Mouse (Mus musculus): Measurements from ENCODE around the gene Cyp3a11. TPM values are rescaled to one million over a fixed set of nuclear protein-coding genes. Genes with fewer than 3 reads are reported as not detected.

The Cyp3a11 gene
- polyA plus RNA-seq, 1 experiment, result not detected

Other genes with a start within 250 kb of the Cyp3a11 start
- not detected in 2 replicates for gene Cyp3a41a, start 159.8 kb downstream of the Cyp3a11 start, polyA plus RNA-seq (2012; ENCODE audit: insufficient read depth, insufficient read length, low replicate concordance, missing spikeins)
- not detected in 2 replicates for gene Cyp3a44, start 74.1 kb downstream of the Cyp3a11 start, polyA plus RNA-seq (2012; ENCODE audit: insufficient read depth, insufficient read length, low replicate concordance, missing spikeins)
- gene Cyp3a25, start 129.7 kb upstream of the Cyp3a11 start, polyA plus RNA-seq (2012; ENCODE audit: insufficient read depth, insufficient read length, low replicate concordance, missing spikeins), result not detected in 2 replicates
- not detected in 2 replicates for gene Cyp3a59, start 199.3 kb upstream of the Cyp3a11 start, polyA plus RNA-seq (2012; ENCODE audit: insufficient read depth, insufficient read length, low replicate concordance, missing spikeins)

Measured in olfactory bulb, adult 2 months (tissue).